Mouse (Mus musculus): Measurements from ENCODE around the gene Phb.

DNA sequence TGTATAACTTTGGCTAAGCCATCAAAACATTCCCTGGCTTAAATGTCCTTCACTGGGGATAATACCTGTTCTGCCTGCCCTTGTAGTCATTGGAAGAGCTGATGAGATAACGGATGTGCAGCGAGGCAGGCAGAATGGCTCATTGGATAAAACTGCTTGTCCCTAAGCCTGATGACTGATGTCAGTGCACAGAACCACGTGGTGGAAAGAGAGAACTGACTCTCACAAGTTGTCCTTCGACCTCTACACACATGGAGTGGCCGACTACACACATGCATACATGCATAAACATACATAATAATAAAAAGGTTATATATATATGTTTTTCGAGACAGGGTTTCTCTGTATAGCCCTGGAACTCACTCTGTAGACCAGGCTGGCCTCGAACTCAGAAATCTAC, 43.7 kb downstream of the Phb start:
- TF ChIP-seq CTCF (conservative IDR thresholded peaks at IDR 0.05; ENCODE audit: insufficient read depth, insufficient read length, low read depth, low read length): no peak
- TF ChIP-seq POLR2A (IDR thresholded peaks at IDR 0.05; ENCODE audit: low read depth, low read length): no peak
